Mouse (Mus musculus) urinary bladder, adult 18-20 months (tissue): Measurements from ENCODE around the gene Psma6.

Experiments
- DNase-seq, 2 experiments: peaks; one replicate each; pipeline ENCODE4 v3.0.0; 2022; ENCODE audit warnings: low spot score in 2 of 2, mixed read lengths in 2 of 2

Psma6 gene

GRCm38 (mm10) chr12:55463992-55464845, 80.2 kb downstream of the Psma6 start:
- DNase-seq = peak; percentile 55 to 67

- peak; percentile 37 to 49 for DNase-seq
These were observed 80.9 kb downstream of the Psma6 start for GRCm38 (mm10) chr12:55464846-55465361.

- DNase-seq = peak in 1 of 2 experiments; percentile 39
These were observed 81.5 kb downstream of the Psma6 start for GRCm38 (mm10) chr12:55465401-55465983.

GRCm38 (mm10) chr12:55466088-55466701, 82.2 kb downstream of the Psma6 start:
- peak in 1 of 2 experiments; percentile 47 for DNase-seq

- no peak for DNase-seq
These were observed 82.8 kb downstream of the Psma6 start for GRCm38 (mm10) chr12:55466816-55467215.

- no peak for DNase-seq
These were observed 83.5 kb downstream of the Psma6 start for GRCm38 (mm10) chr12:55467331-55468180.
